Mouse (Mus musculus) ES-Bruce4 (cell line): ENCODE results near the gene Man2b1.

Experiments used
- CTCF ChIP-seq: IDR thresholded peaks from one replicate; pipeline ENCODE4 v1.8.1; 2011; ENCODE audit warnings: low read depth, low read length
- POLR2A ChIP-seq: IDR thresholded peaks from one replicate; pipeline ENCODE4 v1.8.1; 2011; ENCODE audit warnings: low read length; ENCODE audit not compliant: insufficient read depth

GRCm38 (mm10) chr8:85074617-85075016 is 8.5 kb upstream of the Man2b1 start:
- TF ChIP-seq POLR2A: no peak
- TF ChIP-seq CTCF: no peak
